Mouse (Mus musculus): ENCODE measurements around the gene Zfand6.

Gene Zfand6

DNA sequence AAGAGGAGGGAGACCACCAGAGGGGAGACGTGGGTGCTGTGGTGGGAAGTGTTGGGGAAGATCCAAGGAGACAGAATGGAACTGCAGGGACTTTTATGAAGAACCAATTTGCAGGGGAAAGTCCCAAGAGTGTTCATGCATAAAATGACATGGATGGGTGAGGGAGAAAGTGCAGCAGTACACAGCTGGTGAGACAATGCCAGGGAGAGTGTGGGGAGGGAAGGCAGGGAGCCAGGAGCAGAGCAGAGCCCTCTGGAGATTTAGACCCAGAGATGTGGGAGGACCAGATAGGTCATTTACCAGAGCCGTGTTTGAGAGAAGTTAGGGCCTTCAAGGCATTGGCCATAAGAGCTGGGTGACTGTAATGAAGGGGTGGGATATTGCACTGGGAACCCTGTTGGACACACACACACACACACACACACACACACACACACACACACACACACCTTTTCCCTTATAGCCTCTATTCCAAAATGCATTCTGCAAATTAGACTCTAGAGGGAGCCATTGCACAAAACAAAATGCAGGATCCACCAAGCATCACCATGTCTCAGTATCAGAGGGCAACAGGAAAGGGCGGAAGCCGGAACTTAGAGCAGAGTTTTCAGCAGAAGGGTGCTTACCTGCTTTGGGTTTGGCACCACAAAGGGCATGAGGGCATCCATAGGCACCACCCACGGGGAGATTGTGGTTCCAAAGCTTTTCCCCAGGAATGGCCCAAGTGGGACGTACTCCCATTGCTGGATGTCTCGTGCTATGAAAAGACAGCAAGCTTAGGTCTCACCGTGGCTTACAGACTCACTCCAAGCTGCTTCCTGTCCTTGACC, 95.5 kb downstream of the Zfand6 start:
- peak; percentile 32 to 52 for DNase-seq (ENCODE audit: low spot score in 2 of 2)

GRCm38 (mm10) chr7:84591347-84591746, 98.4 kb downstream of the Zfand6 start:
- peak in 1 of 2 experiments; percentile 20 for DNase-seq (ENCODE audit: low spot score in 2 of 2)

DNA sequence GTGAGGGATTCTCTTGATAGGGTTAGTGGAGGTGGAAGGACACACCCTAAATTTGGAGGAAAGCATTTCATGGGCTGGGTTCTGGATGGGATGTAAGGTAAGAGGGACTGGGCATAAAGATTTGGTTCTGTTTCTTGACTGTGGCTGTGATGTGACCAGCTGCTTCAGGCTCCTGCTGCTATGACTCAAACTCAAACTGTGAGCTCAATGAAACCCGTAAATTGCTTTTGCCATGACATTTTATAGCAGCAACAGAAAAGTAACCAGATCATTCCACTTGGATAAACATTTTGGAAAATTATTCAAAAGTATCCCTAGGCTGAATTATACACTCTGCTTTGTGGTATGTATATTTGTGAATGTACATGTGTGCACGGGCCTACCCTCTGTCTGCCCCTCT, 99.1 kb downstream of the Zfand6 start:
- no peak for DNase-seq (ENCODE audit: low spot score in 2 of 2)

GRCm38 (mm10) chr7:84587101-84587783, 102.5 kb downstream of the Zfand6 start:
- no peak for DNase-seq (ENCODE audit: low spot score in 2 of 2)

- DNase-seq (ENCODE audit: low spot score in 2 of 2): no peak
These were observed 103.2 kb downstream of the Zfand6 start for GRCm38 (mm10) chr7:84586360-84587100.

- no peak for DNase-seq (ENCODE audit: low spot score in 2 of 2)
These were observed 104.7 kb downstream of the Zfand6 start for GRCm38 (mm10) chr7:84585086-84585485.

DNA sequence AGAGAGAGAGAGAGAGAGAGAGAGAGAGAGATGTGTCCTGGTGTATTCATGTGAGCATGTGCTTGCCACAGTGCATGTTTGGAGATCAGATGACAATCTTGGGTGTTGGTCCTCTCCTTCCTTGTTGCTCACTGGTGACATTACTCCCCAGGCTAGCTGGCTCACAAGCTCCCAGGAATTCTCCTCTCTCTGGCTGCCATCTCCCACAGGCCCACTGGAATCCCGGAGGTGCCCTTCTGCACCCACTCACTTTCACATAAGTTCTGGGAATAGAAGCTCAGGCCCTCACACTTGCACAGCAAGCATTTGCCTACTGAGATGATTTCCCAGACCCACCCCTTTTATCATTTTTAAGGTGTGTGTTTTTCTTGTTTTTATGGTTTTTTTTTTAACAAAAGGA, 110.0 kb downstream of the Zfand6 start:
- no peak for DNase-seq (ENCODE audit: low spot score in 2 of 2)

DNA sequence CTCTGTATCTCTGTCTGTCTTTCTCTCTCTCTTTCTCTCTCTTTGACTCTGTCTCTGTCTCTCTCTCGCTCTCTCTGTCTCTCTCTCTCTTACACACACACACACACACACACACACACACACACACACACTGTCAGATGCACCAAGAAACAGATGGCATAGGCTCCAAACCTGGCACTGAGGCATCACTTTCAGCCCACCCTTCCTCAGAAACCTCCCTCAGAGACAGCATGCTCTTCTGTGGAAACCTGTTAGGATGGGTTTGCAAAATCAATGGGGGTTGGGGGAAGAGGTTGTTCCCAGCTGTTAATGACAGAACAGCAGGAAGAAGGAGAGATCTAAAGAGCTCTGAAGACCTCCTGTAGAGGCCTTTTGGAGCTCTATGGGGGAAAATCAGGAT, 110.9 kb downstream of the Zfand6 start:
- DNase-seq (ENCODE audit: low spot score in 2 of 2): no peak

DNA sequence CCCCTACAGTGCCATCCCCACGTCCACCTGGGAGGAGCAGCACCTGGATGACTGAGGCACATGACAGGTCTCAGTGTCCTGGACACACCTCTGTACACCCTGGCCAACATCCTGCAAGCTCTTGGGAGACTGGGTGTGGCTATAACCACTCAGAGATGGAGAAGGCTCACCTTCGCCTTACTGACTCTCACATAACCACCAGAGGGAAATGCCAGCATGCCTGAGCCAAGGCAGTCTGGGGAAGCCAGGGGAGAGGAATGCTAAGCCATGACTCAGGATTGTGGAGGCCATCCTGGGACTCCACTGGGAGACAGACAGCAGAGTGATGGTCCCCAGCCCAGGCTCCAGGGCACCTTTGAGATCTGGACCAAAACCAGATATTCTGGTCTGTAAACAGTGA, 112.7 kb downstream of the Zfand6 start:
- no peak for DNase-seq (ENCODE audit: low spot score in 2 of 2)

DNA sequence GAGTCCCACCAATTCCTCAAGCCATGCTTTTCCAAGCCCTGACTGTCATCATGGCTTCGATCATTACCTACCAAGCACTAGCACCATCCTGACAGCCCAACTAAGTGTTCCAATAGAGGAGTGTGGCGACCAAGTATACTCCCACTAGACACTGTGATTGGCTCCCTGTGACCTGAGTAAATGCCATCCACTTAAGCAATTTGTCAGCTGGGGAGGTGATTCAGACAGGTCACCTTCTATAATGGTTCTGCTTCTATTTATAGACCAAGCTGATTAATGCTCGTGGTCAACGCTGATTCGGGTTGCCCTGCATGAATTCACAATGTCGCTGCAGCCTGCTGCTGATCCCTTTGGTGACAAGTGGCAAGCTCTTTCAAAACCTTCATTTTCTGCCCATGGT, 123.6 kb downstream of the Zfand6 start:
- DNase-seq (ENCODE audit: low spot score in 2 of 2): no peak

GRCm38 (mm10) chr7:84564236-84564635, 125.5 kb downstream of the Zfand6 start:
- DNase-seq (ENCODE audit: low spot score in 2 of 2): no peak

Data from spleen, postnatal 36 days (tissue).